Mouse (Mus musculus) cerebellum, adult 9-10 months (tissue): ENCODE measurements around the gene Krt1.

Source experiments
- DNase-seq: peaks from one replicate; pipeline ENCODE4 v3.0.0; 2022

Gene Krt1

DNA sequence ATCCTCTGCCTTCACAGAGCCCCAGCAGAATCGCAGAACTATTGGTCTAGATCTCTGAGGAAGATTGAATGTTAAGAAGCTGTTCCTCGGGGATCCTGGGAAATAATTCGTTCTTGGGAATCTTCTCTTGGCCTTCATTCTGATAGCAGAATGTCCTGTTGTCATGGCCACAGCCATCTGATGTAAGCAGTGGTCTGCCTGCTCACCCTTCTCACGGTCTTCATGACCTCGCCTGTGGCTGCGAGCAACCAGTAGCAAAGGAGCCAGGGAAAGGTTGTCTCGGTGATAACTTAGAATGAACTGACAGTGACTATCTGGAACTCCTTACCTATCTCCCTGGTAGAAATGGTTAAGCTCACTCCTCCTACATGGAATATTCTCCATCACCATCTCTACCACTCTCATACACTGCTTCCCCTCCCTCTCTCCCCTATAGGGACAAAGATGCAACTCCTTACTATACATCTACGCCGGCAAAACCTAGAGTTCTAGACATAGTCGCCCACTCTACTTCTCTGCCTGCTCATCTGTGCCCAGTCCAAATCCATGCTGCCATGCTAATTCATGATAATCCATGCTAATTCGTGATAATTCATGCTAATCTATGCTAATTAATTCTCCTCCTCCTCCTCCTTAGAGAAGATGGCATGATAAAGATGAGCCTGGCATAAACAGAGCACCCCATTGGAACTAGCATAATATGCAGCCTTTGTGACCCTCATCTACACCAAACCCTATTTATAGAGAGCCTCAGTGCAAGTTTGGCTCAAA, 47.4 kb downstream of the Krt1 start:
- no peak for DNase-seq

DNA sequence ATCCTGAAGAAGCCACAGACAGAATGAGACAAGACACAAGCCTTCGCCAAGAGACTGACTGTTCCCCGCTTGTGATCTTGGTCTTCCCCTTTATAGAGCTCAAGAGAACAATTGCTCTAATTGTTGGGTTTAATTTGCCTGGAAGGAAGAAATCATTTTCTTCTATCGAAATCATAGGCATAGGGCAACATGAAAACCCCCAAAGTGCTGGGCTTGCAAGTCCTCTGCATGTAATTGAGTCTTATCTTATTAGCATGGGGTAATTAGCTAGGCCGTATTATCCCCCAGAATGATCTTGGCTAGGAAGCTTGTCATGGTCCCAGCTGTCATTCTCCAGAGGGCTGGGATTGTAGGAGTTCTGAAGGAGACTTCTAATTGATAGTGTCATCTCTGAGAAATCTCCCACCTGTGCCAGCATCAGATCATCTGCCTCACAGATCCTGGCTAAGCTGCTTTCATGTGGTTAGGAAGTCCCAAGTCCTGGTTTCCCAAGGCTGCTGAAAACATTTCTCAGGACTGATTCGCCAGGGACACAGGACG, 48.2 kb downstream of the Krt1 start, which contains the start of gene Krt73:
TSS of gene Krt73 (minus strand) at position 51 of the 540 bp plus-strand sequence.
- DNase-seq: no peak
